Mouse (Mus musculus): ENCODE data around the gene Gm6657.
A peak's percentile ranks its signal among the peaks of the same experiment; 100 is the strongest.

Gene Gm6657

DNA sequence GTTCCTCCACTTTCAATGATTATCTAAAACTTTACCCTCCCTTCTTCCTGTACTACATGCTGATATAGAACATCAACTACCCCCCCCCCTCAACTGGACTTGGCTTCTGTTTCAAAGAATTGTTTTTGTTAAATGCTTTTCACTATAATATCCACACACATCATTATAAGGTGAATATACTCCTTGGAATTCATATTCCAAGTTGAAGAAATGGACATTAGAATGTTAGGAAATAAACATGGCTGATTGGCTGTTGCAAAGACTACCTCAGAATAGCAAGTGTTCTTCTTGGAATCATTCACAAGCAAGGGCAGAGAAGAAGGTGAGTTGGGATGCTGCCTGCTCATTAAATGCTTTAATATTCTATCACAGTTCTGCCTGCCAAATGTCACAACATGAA is at the start of gene Gm6657:
Gm6657 (plus strand) TSS at position 301 of the 400 bp plus-strand sequence.
- DNase-seq (ENCODE audit: low read depth) = no peak

DNA sequence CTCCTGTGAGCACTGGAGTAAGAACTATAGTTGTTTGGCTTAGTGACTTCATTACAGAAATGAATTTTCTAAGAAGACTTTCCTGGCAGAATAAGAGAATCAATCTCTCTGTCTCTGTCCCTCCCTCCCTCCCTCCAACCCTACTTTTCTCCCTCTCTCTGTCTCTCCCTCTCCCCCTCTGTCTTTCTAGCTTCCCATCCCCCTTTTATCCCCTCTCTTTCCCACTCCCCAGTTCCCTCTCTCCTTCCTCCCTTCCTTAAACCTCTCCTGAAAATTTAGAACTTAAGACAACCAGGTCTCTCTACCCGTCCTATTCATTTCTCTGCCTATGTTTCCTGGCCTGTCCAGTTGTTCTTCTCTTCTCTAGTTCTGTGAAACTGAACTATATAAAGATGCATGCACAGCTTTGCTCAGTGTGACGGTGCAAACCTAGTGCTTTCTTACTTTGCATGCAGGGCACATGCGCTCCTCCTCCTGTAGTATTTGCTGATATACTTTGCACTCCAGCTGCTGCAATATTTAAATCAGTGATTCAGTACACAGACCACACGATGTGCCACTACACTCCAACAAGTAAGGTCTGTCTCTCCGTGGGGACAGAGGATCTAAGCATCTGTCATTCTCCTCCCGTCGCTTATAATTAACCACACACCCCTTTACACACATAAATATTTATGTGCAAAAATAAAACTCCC is 40.6 kb upstream of the Gm6657 start:
- no peak for DNase-seq (ENCODE audit: low read depth)

- DNase-seq (ENCODE audit: low read depth) = no peak
These were observed 23.9 kb upstream of the Gm6657 start for GRCm38 (mm10) chr12:78170178-78170577.

GRCm38 (mm10) chr12:78173945-78174344 is 20.1 kb upstream of the Gm6657 start:
- no peak for DNase-seq (ENCODE audit: low read depth)

DNA sequence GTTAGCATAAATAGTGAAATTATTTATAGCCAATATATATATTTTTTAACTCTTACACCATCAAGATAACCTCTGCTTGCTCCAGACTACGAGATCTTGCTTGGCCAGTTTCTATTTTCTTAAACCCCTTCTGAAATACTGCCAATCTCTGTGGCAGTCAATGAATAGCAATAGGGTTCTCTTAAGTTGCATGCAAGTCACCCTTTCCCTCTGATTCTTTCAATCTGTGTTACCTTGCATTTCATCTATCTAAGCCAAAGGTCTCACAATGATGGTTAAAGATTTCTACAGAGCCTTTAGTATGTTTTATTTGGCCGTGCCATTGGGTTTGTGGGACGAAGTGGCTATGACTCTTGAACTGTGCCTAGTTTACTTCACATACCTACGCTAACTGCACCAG is 19.4 kb upstream of the Gm6657 start:
- DNase-seq (ENCODE audit: low read depth) = no peak

DNA sequence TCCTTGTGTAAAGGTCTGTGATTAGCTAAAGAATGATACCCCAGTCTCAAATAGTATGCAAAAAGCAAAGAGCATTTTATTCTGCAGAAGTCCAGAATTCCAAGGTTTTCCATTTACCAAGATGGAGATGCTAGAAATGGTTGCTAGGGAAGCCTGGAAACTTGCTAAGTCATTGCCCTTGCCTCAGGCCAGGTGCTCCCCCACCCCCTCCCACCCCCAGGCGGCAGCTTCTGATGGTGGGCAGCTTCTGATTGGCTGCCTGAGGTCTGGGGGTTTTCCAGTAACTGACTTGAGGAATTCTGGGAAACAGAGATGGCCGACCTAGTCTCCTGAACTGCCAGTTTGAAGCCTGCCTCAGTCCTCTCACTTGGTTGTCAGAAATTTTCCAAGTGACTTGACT is 12.6 kb upstream of the Gm6657 start:
- no peak for DNase-seq (ENCODE audit: low read depth)

GRCm38 (mm10) chr12:78195368-78195767 is 1.3 kb downstream of the Gm6657 start:
- DNase-seq (ENCODE audit: low read depth) = no peak

- no peak for DNase-seq (ENCODE audit: low read depth)
These were observed 9.6 kb downstream of the Gm6657 start for GRCm38 (mm10) chr12:78203646-78204045.

DNA sequence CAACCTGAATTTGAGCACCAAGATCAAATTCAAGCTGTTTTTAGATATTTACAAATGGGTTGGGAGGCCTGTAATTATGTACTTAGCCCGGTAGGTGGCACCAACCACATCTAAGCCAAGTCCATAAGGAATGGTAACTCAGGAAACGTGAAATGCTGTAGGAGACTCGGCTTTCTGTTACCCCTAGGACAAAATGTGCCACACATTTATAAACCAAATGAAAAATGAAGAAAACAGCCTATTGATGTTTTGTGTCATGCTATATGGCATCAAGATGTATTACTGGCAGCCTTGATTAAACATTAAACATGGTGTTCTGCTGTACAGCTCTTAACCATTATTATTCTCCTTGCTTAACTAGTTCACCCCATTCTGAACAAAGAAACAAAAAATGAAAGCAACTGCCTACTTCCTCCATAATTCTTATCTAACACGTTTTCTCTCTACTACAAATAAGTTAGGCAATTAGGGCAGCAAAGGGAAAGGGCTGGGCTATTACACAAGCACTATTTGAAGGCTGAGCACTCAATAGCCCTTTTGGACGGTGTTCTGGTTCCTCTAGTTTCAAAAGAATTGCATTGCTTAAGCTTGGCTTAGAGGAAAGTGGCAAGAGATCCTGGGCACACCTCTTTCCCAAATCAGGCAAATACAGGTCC is 12.0 kb downstream of the Gm6657 start:
- peak; percentile 56 for DNase-seq (ENCODE audit: low read depth)

- DNase-seq (ENCODE audit: low read depth) = no peak
These were observed 12.5 kb downstream of the Gm6657 start for GRCm38 (mm10) chr12:78206571-78206960.

- no peak for DNase-seq (ENCODE audit: low read depth)
These were observed 15.8 kb downstream of the Gm6657 start for GRCm38 (mm10) chr12:78209856-78210255.

DNA sequence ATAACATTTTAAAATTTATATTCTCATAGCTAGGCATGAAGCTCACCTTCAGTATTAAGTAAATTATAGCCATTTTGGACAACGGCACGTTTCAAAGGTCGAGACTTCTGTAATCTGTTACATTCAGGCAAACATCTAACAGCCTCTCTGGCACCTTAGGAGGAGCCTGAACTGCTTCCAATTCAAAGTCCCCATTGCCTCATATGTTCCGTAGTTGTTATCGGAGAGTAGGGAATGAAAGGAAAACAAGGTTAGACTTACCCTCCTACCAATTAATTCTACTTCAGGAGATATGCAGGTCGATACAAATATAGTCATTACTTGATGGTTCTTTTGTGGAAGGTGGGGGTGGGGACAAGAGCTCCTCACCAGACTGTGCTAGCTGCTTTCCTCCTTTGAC is 21.4 kb downstream of the Gm6657 start:
- no peak for DNase-seq (ENCODE audit: low read depth)

DNA sequence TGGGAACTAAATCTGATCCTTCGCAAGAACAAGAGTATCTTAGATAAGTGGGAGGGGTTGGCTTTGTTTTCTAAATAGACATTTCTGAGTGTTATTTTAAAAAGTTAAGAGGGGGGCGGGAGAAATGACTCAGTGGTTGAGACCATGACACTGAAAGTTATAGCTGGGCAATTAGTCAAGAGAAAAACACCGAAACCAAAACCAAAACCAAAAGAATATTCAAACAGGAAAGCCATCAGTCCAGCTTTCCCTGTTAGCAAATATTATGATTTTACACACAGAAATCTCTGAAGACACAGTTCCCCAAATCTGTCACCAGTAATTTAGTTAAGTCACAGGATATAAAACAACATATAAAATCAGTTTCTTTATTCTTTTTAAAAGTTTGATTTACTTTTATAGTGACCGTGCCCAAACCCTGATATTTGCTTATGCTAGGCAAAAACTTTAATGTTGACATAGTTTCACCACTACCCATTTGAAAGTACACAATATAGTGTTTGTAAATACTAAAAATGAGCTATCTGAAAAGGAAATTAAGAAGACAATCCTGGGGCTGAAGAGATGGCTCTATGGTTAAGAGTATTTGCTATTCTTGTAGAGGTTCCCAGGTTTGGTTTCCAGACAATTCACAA is 25.3 kb downstream of the Gm6657 start:
- no peak for DNase-seq (ENCODE audit: low read depth)

DNA sequence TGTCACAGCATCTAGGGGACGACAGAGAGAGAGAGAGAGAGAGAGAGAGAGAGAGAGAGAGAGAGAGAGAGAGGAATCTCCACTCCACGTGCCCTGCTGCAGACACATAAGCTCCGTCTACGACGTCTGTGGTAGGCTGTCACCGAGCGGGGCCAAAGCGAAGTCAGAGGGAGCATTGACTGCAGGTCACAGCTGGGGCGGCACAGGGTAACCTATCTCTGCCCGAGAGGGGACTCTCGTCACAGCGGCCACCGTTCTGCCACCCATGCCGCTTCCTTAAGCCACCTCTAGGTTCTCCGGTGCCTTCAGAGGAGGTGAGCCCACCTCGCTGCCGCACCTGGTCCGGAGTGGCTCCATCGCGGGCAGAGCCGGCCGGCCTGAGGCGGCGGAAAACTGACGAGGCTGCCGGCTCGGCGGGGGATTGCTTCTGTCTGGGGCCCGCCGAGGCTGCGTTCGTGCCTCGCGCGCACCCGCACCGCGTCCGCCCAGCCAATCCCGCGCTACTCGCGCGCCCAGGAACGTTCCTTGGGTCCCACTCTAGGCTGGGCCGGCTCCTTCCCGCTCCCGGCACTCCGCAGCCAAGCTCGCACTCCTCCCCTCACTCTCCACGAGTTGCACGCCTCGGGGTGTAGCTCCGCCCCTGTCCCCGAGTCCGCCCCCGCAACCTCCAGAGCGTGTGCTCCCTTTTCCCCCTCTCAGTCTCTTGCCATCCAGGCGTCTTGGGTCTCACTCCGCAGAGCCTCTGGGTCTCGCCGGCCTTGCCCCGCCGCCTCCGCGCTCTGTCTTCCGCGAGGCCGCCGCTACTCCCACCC is 31.9 kb downstream of the Gm6657 start, which contains the start of gene Gphn:
Gphn (plus strand) TSS at position 673 of the 812 bp plus-strand sequence.
- peak; percentile 63 for DNase-seq (ENCODE audit: low read depth)

GRCm38 (mm10) chr12:78226519-78226875 is 32.5 kb downstream of the Gm6657 start:
- DNase-seq (ENCODE audit: low read depth) = peak; percentile 53

GRCm38 (mm10) chr12:78227021-78227932 is 33.2 kb downstream of the Gm6657 start:
- DNase-seq (ENCODE audit: low read depth) = no peak

DNA sequence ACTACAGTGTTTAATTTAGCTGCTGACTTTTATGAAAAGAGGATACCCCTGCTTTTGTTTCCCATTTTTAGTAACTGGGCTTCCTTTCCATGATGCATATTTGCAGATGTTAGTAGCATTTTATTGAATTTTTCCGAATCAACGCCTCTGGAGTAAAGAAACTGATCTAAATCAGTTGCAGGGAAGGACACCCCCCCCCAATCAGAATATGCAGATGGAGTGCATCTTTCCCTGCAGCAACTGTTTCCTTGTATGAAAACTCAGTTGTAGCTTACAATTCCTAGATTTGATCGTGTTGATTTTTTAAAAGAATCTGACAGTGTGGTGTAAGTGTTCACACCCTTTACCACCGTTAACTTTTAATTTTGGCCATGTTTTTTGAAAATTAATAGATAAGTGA is 34.1 kb downstream of the Gm6657 start:
- DNase-seq (ENCODE audit: low read depth) = no peak

- DNase-seq (ENCODE audit: low read depth) = no peak
These were observed 38.5 kb downstream of the Gm6657 start for GRCm38 (mm10) chr12:78232560-78232959.

GRCm38 (mm10) chr12:78248366-78248765 is 54.3 kb downstream of the Gm6657 start:
- DNase-seq (ENCODE audit: low read depth) = no peak

DNA sequence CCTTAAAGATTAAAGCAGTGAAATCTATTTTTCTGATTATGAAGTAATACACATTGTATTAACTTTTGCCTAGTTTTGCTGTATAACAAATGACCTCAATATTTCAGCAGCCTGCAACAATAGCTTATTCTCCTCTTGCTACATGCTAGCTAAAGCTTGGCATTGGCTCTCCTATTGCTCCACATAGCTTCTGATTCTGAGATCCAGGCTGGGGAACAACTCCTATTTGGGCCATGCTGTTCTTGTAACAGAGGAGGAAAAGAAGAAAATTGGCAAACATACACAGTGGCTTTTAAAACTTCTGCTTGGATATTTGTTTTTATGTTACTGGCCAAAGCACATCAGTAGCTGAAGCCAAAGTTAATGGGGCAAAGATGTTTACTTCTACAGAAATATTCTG is 55.1 kb downstream of the Gm6657 start:
- DNase-seq (ENCODE audit: low read depth) = no peak
